Mouse (Mus musculus) heart, adult 8-10 months (tissue): ENCODE measurements around the gene Gpr33. TPM values are rescaled to one million over a fixed set of nuclear protein-coding genes. Genes with fewer than 3 reads are reported as not detected.

Source experiments
- DNase-seq: peaks from one replicate; pipeline ENCODE4 v3.0.0; 2022; ENCODE audit warnings: low spot score
- total RNA-seq, 4 experiments: library from RNA; stranded (reverse); gene quantifications; 2 replicates each; pipeline ENCODE4 v1.2.4; 2022

The Gpr33 gene
- not detected for total RNA-seq

DNA sequence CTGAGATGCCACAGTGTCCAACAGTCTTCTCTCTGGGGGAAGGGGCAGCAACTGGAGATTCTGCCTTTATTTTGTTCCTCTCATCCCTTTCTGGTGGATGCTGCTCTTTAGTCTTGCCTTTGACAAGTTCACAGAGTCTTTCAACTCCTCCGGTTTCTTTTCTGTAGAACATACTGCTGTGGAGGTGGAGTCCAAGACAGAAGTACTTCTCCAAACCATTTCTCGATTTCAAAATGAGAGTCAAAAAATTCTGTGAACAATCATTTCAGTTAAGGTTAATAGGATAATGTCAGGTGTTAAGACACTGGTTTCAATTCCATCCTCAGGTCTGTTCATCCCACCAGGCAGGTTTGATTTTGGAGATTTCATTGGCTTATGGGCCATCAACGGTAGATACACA is at the start of gene Gpr33:
Gpr33 (minus strand) TSS at position 101 of the 400 bp plus-strand sequence.
- DNase-seq: no peak

DNA sequence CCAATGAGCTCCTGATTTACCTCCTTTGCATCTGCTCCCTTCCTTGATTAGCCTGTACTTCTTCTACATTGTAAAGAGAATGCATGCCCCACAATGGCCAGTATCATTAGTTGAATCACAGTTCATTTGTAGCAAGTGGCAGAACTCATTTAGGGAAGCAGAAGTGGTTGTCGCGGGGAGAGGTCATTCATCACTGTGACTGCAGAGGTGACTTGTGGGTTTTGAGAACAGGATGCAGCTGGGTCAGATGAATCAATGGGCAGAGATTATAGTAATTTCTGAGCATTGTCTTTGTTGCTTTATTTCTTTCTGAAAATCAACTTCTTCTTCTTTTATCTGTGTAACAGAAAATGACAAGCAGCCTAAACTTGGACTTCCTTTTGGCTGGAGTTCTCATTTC is 21.5 kb upstream of the Gpr33 start:
- no peak for DNase-seq

DNA sequence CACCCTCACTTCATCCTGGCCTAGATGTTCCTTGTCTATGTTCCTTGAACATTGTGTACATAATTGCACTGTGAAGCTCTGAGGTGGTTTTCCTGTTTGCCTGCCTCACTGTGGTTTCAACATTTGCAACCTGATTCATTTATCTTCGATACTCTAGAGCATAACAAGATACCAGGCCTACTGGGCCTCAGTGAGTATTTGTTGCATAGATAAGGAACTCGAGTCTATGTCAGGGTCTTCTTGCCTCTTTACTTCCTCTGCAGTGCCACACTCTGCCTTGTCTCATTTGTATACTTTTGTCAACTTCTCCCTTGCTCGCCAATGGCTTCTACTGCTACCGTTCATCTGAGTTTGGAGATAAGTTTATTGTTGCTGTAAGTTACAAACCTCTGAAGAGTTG is 18.5 kb upstream of the Gpr33 start:
- no peak for DNase-seq

DNA sequence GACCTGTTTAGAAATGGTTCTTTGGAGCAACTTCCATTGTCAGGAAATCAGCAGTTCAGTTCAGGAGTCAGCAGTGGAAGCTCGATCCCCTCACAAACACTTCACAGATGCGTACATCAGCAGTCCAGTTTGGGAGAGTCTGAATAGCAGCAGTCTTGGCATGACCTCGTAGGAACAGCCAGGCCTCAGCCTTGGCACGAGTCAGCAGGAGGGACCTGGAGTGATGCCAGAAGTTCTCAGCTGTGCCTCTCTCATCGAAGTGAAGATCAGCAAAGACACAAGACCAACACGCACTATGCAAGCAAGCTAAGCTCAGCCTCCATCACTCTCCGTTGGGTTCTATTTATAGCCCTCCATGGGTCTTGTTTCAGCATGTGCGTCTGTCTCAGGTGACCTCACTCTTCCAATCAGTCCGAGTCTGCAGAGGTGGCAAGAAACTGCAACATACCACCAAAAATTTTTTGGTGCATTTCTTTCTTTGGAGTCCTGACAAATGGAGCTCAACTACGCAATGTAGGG is 15.0 kb upstream of the Gpr33 start:
- no peak for DNase-seq

DNA sequence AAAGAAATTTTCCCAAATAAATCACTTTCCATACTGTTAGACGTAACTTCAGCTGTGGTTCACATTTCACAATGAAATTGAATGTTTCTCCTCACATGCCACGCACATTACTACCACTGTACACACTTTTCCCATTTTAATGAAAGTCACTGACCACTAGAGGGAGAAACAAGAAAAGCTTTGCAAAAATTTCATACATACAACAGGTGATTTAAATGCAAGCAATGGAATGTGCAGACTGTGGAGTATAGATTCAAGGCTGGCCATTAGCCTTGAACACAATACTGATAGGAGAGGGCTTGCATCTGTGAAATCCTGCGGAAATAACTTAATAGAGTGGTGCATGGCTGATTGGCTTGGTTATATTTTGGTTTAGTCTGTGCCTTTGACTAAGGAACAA is 10.5 kb upstream of the Gpr33 start:
- DNase-seq: no peak

DNA sequence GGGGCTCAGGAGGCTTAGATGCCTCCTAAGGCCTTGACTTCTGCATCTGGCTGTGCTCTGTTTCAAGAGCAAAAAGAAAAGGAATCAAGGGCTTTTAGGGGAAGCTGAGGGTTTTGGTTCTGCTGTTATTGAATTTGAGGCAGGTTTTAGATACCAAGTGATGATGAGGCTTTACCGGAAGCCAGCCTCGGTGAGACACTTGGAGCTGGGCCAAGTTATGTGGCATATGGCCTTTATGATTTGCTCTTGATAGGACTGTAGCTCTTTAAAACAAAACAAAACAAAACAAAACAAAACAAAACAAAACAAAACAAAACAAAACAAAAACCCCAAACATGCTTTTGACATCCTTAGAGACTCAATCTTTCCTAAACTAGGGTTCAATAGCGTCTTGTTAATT is 7.1 kb upstream of the Gpr33 start:
- DNase-seq: no peak

DNA sequence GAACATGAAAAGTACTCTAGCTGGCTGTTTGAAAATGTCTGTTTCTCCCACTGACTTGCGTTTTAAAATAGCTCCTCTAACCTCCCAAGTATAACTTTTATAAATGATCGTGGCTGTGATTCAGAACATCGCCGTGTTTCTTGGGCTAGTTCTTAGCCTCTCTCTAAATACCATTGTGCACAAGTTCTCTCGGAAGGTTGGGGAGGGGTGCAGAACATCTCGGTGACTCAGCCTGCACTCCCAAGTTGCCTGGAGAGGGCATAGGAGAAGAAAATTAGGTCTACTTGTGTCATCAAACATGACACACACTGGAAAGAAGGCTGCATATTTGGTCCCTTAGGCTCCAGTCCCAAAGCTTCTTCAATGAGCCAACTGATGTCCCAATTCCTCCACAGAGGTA is 4.4 kb upstream of the Gpr33 start:
- no peak for DNase-seq

DNA sequence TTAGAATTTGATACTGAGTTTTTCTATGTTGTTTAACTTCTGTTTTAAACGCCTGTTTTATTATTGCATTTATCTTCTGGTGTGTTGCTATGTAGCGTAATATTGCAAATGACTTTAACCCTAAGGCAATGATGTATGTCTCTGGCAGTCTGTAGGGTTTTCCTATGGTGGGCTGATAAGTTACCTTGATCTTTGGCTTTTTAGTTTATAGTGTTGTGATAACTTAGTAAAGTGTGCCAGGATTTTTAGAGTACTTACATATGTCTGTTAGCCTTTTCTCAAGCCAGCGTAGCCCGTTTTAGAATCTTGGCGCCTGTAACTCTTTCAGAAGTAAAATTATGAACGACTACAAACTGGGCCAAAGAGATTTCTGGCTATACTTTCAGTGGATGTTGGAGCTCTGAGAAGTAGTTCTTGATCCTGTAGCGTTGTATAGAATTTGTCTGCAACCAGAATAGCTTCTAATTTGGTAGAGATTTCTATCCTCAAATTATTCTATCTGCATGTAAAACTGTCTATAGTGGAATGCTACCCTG is 13.3 kb downstream of the Gpr33 start:
- DNase-seq: no peak

DNA sequence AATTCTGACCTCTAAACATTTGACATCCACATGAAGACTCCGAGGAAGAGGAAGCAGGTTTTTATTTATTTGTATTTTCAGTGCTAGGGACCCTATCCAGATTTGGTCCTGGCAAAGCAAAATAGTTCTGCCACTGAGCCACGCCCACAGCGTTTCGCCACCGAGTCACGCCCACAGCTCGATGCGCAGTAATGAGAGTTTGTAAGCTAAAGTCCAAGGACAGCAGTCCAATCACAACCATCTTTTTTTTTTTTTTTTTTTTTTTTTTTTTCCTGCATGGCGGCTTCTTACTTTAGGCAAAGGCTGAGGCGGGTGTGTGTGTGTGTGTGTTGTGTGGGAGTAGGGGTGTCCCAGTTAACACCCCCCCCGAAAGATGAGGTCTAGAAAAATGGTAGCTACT is 13.8 kb downstream of the Gpr33 start:
- DNase-seq: no peak

DNA sequence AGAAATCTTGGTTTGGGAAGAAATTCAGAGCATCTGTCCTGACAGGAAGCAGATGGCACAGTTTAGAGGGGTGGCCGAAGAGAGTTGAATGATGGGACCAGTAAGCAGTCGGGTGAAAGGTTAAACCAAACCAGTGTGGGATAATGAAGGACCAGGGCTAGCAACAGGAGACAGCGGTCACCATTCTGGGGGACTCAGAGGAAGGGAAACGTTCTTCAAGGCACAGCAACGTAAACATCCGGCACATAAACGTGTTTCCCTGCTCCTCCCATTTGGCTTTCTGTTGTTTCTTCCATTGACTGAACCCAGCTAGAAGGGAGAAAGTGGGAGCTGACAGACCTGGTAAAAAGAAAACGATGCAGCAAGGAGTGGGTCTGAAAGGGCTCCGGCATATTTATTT is 14.6 kb downstream of the Gpr33 start:
- no peak for DNase-seq

DNA sequence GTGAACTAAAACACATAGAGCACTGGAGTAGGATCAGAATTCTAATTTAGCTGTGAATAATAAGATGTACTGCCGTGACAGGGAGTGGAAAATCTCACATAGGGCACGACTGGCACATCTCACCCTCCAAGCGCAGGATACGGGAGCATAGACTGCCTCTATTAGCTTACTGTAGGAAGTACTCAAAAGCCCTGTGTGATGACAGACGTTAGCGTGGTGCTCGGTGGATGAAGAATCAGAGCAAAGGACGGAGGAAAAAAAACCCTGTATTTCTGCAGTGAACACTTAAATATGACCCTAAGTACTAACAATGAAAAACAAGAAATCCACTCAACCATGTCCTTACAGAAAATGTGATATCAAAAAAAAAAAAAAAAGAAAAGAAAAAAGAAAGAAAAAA is 15.7 kb downstream of the Gpr33 start:
- DNase-seq: no peak

DNA sequence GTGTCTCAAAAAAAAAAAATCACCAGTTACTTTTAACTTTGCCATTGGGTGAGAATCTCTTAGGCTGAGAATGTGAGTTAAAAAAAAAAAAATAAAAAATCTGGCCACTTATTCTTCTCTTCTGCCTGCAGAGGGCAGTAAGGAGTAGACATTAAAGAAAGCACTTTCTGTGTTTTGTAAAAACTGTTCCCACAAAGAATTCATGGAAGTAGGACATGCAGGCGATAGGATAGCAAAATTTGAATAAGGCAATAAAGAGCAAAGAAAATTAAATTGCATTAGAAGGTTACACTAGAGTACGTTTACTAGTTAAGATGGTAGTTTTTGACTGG is 17.3 kb downstream of the Gpr33 start:
- peak; percentile 21 for DNase-seq

DNA sequence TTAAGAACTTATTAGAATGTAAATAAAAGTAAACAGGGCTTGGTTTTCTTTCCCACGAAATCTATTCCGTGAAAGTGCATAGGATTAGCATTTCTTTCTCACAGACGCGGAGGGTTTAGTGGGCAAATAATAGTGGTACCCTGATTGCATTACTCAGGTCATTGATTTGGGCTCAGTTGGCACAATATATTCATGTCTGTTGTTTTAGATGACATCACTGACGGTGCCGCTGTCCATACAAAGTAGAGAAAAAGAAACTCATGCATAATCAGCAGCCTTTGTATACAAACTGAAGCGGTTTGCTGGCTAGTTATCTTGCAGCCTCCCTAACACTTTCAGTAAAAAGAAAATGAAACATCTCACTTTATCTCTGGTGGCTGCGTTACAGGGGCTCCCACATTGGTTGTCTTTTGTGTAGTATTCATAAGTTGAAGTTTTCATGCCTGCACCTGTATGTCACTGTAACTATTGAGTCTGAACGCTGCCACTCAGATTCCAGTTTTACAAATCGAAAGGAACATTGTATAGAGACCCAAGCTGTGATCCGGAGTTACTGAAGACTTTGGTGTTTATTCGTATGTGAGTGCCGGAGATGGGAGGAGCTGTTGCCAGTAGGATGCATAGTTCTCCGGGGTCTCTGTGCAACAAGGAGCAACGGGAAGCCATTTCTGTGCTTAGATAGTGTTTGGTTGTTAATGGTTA is 17.8 kb downstream of the Gpr33 start:
- DNase-seq: no peak

DNA sequence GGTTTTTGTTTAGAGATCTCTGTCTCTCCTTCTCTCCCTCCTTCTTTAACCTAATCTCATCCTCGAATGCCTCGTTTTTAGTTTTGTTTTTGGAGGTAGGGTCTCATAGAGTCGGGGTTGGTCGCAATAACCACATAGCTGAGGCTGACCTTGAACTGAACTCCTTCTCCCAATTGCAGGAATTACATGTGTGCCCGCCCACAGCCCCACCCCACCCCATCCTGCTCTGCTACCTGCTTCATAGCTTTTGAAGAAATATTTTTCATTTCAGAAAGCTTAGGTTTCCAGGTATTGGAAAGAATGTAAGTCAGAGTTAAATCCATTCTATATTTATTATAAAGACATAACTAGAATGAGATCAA is 21.2 kb downstream of the Gpr33 start:
- DNase-seq: no peak

DNA sequence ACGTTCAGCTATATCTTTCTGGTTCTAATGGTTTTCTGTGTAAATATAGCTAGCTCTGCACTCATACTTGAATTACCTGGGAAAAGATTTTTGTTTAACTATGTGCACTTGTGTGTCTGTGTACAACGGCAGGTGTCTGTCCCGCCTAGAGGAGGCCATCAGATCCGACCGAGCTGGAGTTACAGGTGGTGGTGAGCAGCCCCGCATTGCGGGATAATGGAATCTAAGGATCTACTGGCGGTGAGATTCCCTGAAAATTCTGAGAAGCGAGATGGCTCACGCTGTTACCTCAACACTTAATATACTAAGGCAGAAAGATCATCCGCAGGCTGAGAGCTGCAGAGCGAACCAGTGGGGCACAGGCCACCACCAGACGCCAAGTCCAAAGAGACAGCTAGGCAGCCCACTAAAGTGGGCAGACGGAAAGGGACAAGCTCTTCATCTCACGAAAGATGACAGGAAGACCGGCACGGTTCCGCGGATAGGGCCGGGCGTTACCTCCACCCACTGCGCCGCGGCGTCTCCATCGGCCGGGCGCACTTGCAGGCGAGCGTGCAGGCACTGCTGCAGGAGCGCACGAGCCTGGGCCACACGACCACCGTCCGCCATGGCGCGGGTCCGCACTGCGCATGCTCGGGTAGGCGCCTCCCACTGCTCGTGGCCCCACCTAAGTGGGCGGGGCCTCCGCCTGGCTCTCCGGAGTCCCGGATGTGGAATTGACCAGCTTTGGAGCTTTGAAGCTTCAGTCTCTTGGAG is 21.8 kb downstream of the Gpr33 start, which contains the start of gene Dtd2:
Dtd2 (minus strand) TSS at position 625 of the 756 bp plus-strand sequence.
- DNase-seq: peak; percentile 87

DNA sequence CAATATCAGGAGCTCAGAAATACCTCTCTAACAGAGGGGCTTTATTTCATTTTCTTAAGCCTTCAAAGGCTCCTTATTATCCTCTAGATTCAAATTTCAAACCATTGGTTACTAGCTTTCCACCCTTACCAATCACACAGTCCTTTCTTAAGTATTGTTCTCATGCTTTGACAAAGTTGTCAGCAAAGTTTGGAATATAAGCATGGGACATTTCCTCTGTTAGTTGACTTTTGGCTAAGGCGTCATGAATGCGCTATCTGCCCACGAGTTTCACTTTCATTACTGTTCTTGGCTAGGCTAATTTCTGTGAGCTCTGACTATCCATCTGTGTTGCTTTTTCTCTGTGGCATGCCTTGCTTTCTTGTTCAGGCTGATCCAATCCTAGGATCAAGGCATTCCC is 25.1 kb downstream of the Gpr33 start:
- DNase-seq: no peak

DNA sequence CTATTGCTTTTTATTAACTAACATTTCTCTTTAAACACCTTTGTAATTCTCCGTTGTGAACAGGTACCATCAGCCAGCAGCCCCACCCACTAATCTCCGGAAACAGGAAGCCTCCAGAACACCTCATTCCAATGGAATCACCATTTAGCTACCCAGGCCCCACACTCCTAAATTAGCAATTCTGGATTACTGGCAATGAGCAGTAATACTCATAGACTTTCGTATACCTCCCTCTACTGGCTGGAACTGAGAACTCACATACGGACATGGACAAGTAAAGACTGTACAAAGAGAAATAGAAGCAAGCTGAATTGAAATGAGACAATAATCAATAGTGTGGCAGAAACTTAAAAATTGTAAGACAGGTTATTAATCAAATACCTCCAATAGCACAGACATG is 26.3 kb downstream of the Gpr33 start:
- DNase-seq: peak; percentile 85

DNA sequence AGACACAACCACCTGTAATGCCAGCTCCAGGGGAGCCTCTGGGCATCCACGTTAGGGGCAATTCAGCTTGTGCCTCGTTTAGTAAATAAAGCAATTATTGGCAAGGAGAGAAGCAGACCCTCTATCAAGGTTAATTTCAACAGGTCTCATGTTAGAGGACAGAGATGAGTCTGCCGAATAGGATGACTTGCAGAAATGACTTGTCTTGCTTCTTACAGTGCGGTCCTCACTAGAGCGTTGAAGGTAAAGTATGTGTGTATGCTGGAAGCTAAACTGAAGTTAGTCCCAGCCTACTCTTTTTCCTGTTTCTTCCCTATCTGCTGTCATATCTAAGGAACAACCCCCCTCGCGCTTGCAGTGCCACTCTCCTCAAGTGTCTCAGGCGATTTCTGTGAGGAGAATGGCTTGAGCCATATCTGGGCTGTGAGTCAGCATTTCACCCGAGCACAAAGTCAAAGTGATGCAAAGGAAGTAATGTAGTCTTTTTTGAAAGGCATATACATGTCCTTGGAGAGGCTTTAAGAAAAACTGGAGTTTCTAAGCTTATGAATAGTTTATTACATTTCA is 29.4 kb downstream of the Gpr33 start:
- DNase-seq: no peak

DNA sequence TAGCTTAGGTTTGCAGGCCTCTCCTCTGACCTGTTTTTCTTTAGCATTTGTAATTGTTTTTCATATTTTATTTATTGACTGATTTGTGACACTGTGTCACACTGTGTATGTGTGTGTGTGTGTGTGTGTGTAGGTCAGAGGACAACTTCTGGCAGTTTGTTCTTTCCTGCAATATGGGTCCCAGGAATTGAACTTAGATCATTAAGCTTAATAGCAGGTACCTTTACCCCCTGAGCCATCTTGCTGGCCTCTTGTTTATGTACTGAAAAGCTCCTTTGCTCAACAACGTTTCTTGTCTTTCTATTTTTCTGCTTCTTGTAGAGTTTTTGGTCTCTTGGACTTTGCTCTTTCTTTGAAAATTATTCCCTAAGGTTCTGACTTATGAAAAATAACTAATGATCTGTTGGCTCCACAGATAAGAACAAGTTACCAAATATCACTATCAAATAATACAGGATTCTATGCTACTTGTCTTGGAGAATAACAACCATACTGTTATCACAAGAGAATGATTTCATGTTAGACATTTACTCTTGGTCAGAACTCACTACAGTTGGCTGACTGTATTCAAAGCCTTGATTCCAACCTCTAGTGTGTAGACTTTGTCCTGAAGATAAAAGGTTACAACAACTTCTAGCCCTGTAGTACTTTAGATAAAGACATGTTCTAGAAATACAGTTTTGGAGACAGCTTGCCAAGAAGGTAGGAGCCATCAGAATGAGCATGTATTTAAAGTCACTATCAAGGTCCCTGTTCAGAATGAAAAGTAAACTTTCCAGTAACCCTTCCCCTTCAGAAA is 31.9 kb downstream of the Gpr33 start:
- DNase-seq: no peak

DNA sequence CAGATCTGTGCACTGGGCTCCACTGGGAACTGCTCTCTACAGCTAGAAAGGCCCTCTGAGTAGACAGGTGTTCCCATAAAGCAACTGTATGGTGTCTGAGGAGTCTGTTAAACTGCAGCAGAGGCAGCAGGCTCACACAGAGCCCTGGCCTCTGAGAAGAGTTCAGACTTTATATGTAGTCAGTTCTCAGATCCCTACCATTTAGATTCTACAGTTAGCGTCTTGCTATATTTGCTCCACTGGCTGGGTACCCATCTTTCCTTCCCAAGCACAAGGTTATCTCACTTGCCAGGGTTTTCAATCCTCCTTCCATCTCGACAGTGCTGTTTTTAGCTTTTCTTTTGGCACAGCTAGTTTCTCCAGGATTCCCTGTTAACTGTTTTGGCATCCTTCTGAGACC is 37.2 kb downstream of the Gpr33 start:
- DNase-seq: no peak

DNA sequence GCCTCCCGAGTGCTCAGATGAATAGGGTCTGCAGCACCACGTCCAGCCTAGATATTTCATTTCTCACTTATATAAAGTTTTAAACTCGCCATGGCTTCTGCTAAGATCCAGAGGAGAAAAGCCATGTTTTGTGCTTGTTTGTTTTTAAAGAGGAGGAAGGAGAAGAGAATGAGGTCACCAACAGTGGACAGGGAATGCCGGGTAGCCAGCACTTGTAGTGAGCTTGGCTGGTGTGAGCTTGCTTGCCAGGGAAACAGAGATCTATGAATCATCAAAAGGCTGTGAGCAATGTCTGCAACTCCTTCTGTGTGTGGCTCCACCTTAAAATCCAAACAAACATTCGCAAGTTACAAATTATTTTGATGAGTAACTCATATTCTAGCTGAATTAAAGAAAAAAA is 39.3 kb downstream of the Gpr33 start:
- DNase-seq: no peak

DNA sequence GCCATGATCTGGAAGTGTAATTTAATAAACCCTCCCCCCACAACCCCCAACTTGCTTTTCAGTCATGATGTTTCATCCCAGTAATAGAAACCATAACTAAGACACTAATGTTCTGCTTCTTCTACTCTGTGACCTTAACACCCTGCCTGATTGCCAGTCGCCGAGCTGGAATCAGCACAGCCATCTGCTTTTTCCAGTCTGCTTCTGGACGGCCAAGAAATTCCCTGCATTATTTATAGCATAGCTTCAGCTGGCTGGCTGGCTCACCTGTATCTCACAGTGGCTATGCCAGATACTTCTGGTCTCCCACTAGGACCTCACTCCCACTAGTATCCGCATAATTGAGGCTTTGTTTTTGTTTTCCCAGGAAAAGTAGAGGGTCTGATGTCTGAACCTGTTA is 42.0 kb downstream of the Gpr33 start:
- DNase-seq: peak; percentile 46
